In the genomic region with DNA sequence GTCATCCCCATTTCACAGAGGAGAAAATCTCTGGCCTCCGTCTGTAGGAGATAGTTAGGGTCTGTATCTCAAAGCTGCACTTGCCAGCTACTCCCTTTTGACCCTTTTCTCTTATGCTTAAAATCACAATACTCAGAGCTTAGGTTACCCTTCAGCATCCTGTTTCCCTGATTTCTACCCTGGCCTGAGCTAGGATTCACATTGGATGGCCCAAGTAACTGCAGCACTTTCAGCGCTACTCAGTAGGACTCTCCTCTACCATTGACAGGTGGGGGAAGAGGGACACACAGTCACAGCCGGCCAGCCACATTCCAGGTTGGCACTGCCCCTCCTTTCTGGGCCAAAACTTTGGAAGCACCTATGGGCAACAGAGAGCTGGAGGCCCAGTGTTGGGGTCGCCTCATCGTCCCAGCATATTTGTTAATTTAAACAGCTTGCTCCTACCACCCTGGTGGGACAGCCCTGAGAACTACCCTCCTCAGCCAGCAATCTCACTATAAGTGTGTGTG, we compare ENCODE assay signal across 23 mouse cellular contexts. TPM values are rescaled to one million over a fixed set of nuclear protein-coding genes. Genes with fewer than 3 reads are reported as not detected.
DNase-seq lines count a peak whose midpoint lies in the region; ATAC-seq and TF ChIP-seq lines count a peak whose summit lies in the region.
"Had no signal": no experiment of that assay in that cellular context is flagged by ENCODE, and none has a peak within 500 bp of the region (broad histone marks: within the 10 kb centered on the region; RNA-seq: fewer than 3 reads in every experiment).

No protein-coding gene starts in this region.

- no peak for TF ChIP-seq CTCF in hindbrain, postnatal 0 days (IDR thresholded peaks at IDR 0.05; ENCODE audit: low read depth)
- no peak for TF ChIP-seq CTCF in lung, adult 2 months (IDR thresholded peaks at IDR 0.05; ENCODE audit: insufficient read depth, low read length)

- no peak overlapping the region for H3K27ac ChIP-seq in embryonic facial prominence, embryonic 12.5 days
- no peak overlapping the region for H3K27ac ChIP-seq in embryonic facial prominence, embryonic 10.5 days (replicated peaks)
- H3K27ac ChIP-seq in hindbrain, embryonic 10.5 days: 0 out of 2 replicates have a peak overlapping the region, but pooled peaks have one; percentile 12
- H3K27ac ChIP-seq in hindbrain, postnatal 0 days: no peak overlapping the region

- no peak overlapping the region for H3K9ac ChIP-seq in embryonic facial prominence, embryonic 12.5 days
- H3K9ac ChIP-seq in hindbrain, postnatal 0 days (replicated peaks; ENCODE audit: low read length): no peak overlapping the region
- H3K9ac ChIP-seq: lung, embryonic 14.5 days had no signal

- H3K4me3 ChIP-seq in embryonic facial prominence, embryonic 12.5 days: peak overlapping the region; percentile 16; the same call in 1 of the 2 replicates
- no peak overlapping the region for H3K4me3 ChIP-seq in embryonic facial prominence, embryonic 10.5 days
- H3K4me3 ChIP-seq in hindbrain, embryonic 10.5 days: peak overlapping the region; percentile 42; the same call in 1 of the 2 replicates
- H3K4me3 ChIP-seq in hindbrain, postnatal 0 days (ENCODE audit: low read length): no peak overlapping the region
- H3K4me3 ChIP-seq in lung, adult 2 months (replicated peaks; ENCODE audit: extremely low read depth, low read depth, low read length): no peak overlapping the region

- 10% methylated on average over 5 of the region's 5 CpGs for WGBS in embryonic facial prominence, embryonic 12.5 days
- WGBS in embryonic facial prominence, embryonic 10.5 days: 12% methylated on average over 5 of the region's 5 CpGs
- WGBS in hindbrain, embryonic 10.5 days: 11% methylated on average over 5 of the region's 5 CpGs
- WGBS in hindbrain, postnatal 0 days: 16% methylated on average over 5 of the region's 5 CpGs
- 19% methylated on average over 5 of the region's 5 CpGs for WGBS in lung, adult 2 months

- ATAC-seq in embryonic facial prominence, embryonic 12.5 days (ENCODE audit: insufficient number of reproducible peaks, insufficient read depth, low FRiP score, low TSS enrichment): no peak; the same call in 1 of the 2 replicates
- ATAC-seq in hindbrain, postnatal 0 days: peak; percentile 27; the same call in 1 of the 2 replicates
- no peak for ATAC-seq in granulocyte monocyte progenitor cell, adult 5-6 weeks (replicated peaks; ENCODE audit: poor library complexity, severe bottlenecking)
- ATAC-seq: forebrain, embryonic 16.5 days; intestine, postnatal 0 days had no signal

- no peak for TF ChIP-seq POLR2A in lung, adult 2 months (IDR thresholded peaks at IDR 0.05; ENCODE audit: borderline replicate concordance, extremely low read depth, low read depth, low read length)

- no peaks in the 10 kb centered on the region for H3K36me3 ChIP-seq in embryonic facial prominence, embryonic 12.5 days
- H3K36me3 ChIP-seq in embryonic facial prominence, embryonic 10.5 days (replicated peaks): no peaks in the 10 kb centered on the region
- H3K36me3 ChIP-seq in hindbrain, embryonic 10.5 days: no peaks in the 10 kb centered on the region
- H3K36me3 ChIP-seq in hindbrain, postnatal 0 days (ENCODE audit: insufficient read depth, low read length): no peaks in the 10 kb centered on the region

- peaks cover 91% of the 10 kb centered on the region for H3K27me3 ChIP-seq in embryonic facial prominence, embryonic 12.5 days
- peaks cover 100% of the 10 kb centered on the region for H3K27me3 ChIP-seq in embryonic facial prominence, embryonic 10.5 days (replicated peaks; ENCODE audit: low read depth, poor library complexity, severe bottlenecking)
- H3K27me3 ChIP-seq in hindbrain, embryonic 10.5 days (ENCODE audit: insufficient read depth, poor library complexity, severe bottlenecking): peaks cover 100% of the 10 kb centered on the region
- H3K27me3 ChIP-seq in hindbrain, postnatal 0 days (ENCODE audit: insufficient read depth, low read length): peaks cover 81% of the 10 kb centered on the region

- H3K4me1 ChIP-seq in embryonic facial prominence, embryonic 12.5 days: peaks cover 34% of the 10 kb centered on the region
- peaks cover 73% of the 10 kb centered on the region for H3K4me1 ChIP-seq in embryonic facial prominence, embryonic 10.5 days
- peaks cover 93% of the 10 kb centered on the region for H3K4me1 ChIP-seq in hindbrain, embryonic 10.5 days (replicated peaks)
- H3K4me1 ChIP-seq in hindbrain, postnatal 0 days (ENCODE audit: insufficient read depth, low read length): no peaks in the 10 kb centered on the region
- H3K4me1 ChIP-seq in lung, adult 2 months (ENCODE audit: control insufficient read depth, insufficient read depth, low read length): no peaks in the 10 kb centered on the region

- no peak overlapping the region for H3K4me2 ChIP-seq in embryonic facial prominence, embryonic 12.5 days (replicated peaks)
- peak overlapping the region; percentile 42; the same call in 1 of the 2 replicates for H3K4me2 ChIP-seq in hindbrain, postnatal 0 days (ENCODE audit: low read depth, low read length)
- H3K4me2 ChIP-seq: liver, embryonic 11.5 days; lung, embryonic 14.5 days had no signal

- H3K9me3 ChIP-seq in embryonic facial prominence, embryonic 12.5 days: no peaks in the 10 kb centered on the region
- no peaks in the 10 kb centered on the region for H3K9me3 ChIP-seq in embryonic facial prominence, embryonic 10.5 days
- no peaks in the 10 kb centered on the region for H3K9me3 ChIP-seq in hindbrain, embryonic 10.5 days
- no peaks in the 10 kb centered on the region for H3K9me3 ChIP-seq in hindbrain, postnatal 0 days (ENCODE audit: low read length)

- DNase-seq in embryonic facial prominence, embryonic 10.5 days (ENCODE audit: low spot score): no peak
- DNase-seq in hindbrain, embryonic 10.5 days (ENCODE audit: low spot score): no peak
- no peak for DNase-seq in hindbrain, postnatal 0 days (ENCODE audit: low spot score)
- peak; percentile 44 for DNase-seq in neural tube, embryonic 10.5 days (ENCODE audit: extremely low spot score, low spot score)
- no peak for DNase-seq in lung, adult 2 months
- DNase-seq in right cerebral cortex, postnatal 14 days: no peak
- DNase-seq: adrenal gland, postnatal 36 days; cerebellum, adult 2 months; cerebellum, postnatal 36 days; gastrocnemius, postnatal 36 days; lung, embryonic 14.5 days; lung, postnatal 4 days; right cerebral cortex, postnatal 25 days; thymus, postnatal 36 days had no signal

RNA-seq across cellular contexts. Expression of a gene that starts 7.7 kb away (rescaled TPM):
- 0.74 and 1.0 TPM in 2 replicates for polyA plus RNA-seq in embryonic facial prominence, embryonic 12.5 days (2016; fragmentation: Nextera tagmentation; extraction: Ambion mirVana)
- 0.85 and 0.99 TPM in 2 replicates for polyA plus RNA-seq in embryonic facial prominence, embryonic 10.5 days (2016; fragmentation: Nextera tagmentation; extraction: Ambion mirVana)
- 2.5 and 7.7 TPM in 2 replicates for polyA plus RNA-seq in hindbrain, embryonic 10.5 days (2016; fragmentation: Nextera tagmentation; extraction: Ambion mirVana)
- 17.3 and 21.1 TPM in 2 replicates for total RNA-seq in hindbrain, postnatal 0 days (2014; rRNA removed)
- 2.1 and 2.2 TPM in 2 replicates for polyA plus RNA-seq in hindbrain, postnatal 0 days (2015; fragmentation: Nextera tagmentation; extraction: Ambion mirVana)
- polyA plus RNA-seq in lung, adult 2 months (2012; rRNA removed): 0.16 and 0.31 TPM in 2 replicates
- not detected in 2 replicates for total RNA-seq in granulocyte monocyte progenitor cell, adult 5-6 weeks (2014; fragmentation: Nextera tagmentation)
- not detected in 2 replicates for total RNA-seq in granulocyte monocyte progenitor cell, adult 5-6 weeks (2017)
- total RNA-seq: hematopoietic stem cell, adult 5-6 weeks had no signal
- polyA plus RNA-seq: forebrain, embryonic 16.5 days; heart, embryonic 16.5 days; intestine, postnatal 0 days; spleen, adult 2 months; stomach, embryonic 14.5 days had no signal

Comparison
In these comparisons a context has a peak if more than half of its experiments do, and no peak if none do; other contexts are left out.
1. H3K4me3 ChIP-seq: peak in embryonic facial prominence, embryonic 12.5 days (single experiment) and hindbrain, embryonic 10.5 days (single experiment); none in embryonic facial prominence, embryonic 10.5 days (single experiment), hindbrain, postnatal 0 days (single experiment) and lung, adult 2 months (single experiment).